Mouse (Mus musculus) adrenal gland, adult 8-10 months (tissue): Measurements from ENCODE around the gene Prss12. TPM values are rescaled to one million over a fixed set of nuclear protein-coding genes. Genes with fewer than 3 reads are reported as not detected.

ENCODE experiments used
- DNase-seq: peaks from one replicate; pipeline ENCODE4 v3.0.0; 2022
- total RNA-seq, 4 experiments: library from RNA; stranded (reverse); gene quantifications; 2 replicates each; pipeline ENCODE4 v1.2.4; 2022

Prss12 gene
- 1 to 10 TPM; 1.8 to 2.5 (median 2.0) TPM for total RNA-seq

DNA sequence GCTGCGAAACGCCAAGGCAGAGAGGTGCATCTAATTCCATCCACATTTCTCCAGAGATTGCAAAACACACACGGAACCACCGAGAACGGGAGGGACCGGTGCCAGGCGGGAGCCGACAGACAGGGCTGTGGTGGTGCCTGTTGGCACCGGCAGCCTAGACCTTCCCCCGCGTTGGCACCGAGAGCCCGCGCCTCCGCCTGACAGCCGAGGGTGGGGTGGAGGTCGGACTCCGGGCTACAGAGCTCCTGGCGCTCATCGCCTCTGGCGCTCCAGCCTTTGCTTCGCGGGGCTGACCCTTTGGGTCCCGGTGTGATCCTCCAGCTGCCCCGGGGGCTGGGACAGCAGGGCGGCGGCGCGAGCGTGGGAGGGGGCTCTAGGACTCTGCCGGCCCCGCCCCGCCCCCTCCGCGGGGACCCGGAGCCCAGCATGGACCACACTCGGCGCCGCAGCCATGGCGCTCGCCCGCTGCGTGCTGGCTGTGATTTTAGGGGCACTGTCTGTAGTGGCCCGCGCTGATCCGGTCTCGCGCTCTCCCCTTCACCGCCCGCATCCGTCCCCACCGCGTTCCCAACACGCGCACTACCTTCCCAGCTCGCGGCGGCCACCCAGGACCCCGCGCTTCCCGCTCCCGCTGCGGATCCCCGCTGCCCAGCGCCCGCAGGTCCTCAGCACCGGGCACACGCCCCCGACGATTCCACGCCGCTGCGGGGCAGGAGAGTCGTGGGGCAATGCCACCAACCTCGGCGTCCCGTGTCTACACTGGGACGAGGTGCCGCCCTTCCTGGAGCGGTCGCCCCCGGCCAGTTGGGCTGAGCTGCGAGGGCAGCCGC lies at the start of gene Prss12:
Gene Prss12, plus strand, starts transcription at position 206 of the 830 bp plus-strand sequence.
- peak; percentile 12 for DNase-seq

DNA sequence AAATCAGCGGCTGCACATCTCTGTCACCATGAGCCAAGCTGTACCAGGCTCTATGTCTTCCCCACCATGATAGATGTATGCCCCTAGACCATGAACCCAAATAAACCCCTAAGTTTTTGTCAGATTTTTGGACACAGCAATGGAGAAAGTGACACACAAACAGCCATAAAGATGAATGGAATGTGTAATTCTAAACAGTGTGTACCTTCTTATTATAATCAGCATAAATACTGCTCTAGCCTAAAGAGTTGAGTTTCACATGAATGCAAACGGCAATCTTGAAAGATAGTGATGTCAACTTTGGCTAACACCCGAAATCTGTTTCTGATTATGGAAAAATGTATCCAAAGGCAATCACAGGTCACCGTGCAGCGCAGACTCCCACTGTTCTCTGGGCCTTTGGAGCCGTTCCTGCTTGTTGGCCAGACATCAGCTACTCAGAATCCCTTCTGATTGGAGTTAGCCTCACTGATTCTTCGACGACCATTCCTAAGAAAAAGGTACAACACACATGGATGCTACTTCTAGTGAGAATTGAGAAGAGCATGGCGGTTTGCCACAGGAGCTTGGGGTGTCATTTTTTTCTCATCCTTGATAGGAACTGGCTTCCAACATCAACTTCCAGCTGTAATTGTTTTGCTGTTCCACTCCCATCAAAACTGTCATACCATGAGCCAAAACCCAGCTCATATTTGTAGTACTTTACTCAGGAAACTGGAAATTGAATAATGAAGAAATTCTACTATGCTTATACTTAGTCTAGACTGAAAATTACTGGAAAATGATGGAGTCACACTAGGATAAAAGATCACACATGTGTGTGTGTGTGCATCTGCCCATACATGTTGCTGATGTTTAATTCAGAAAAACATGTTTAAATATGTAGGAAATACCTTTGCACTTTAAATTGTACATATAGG lies 48.9 kb upstream of the Prss12 start:
- DNase-seq = no peak

DNA sequence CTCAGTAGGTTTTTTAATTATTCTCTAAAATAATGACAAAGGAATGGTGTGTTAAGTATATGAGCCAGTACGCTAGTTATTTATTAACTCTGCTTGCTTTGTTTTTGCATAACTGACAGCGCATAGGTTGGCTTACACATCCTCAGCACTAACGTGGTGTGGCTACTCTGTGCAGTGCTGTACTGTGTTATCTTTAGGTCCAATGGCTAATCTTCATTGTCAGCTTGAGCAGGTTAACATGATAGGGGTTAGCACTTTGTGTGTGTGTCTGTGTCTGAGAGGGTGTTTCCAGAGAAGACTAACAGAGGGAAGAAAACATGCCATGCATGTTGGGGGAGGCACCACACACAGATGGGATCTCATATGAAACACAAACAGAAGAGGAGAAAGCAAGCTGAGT lies 41.8 kb upstream of the Prss12 start:
- DNase-seq = no peak

DNA sequence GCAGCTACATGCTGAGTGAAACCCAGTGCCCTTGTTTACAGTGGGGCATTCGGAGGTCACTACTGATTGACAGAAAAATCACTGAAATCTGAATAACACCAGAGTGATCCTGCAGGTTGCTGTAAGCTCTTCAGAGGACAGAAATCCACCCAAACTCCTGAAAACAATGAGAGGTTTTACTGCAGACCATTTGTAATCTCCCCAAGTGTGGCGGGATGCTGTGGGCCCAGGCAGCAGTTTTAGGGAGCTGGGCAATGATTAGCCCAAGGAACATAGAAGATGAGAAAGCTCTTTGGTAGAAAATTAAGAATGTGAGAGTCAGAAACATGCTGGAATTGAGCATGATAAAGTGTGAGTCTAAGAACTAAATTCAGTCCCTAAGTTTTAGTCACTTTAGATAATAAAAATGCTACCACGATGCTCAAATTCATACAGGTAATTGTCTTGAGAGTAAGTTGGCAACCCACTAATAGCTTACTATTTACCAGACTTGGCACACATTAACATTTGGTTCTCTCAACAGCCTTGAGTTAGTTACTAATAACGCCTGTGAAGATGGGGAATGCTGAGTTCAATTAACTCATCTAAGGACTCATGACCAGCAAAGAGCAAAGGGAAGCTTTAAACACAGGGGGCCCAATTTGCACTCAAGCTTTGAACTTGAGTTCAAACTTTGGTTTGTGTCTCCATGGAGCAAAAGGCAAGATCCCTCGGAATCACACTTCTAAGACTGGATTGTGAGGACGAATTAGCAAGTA lies 34.7 kb upstream of the Prss12 start:
- no peak for DNase-seq

DNA sequence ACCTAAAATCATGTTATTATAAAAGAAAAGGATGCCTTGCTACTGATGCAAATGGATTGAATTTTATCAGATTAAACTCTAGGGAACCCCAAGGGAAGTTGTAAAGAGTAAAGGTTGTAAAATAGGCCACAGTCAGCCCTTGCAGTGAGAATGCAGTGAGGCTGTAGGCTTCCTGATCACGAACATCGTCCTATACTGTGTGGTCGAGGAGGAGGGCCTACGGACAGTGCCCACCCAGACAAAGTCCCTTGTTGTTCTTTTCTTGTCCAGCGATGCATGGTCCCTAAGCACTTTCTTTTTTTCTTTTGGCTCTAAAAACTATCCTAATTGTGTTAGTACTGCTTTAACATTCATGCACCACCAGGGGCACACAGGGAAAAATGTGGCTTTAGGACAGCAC lies 33.5 kb upstream of the Prss12 start:
- DNase-seq = no peak

DNA sequence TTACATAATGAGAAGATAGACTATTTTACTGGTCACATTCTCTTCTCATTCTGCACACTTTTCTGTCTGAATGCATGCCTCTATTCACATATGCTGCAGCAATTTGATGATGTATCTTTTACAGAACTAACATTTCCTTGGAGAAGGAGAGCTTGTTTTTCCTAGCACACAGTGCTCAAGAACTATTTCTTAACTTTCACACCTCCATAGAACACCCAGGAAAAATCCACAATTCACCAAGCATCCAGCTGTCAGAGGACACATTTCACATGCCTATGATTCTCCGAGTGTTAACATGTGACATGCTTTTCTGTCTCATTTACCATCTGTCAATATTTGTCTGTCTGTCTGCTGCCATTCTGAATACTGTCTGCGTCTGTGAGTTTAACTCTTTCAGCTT lies 21.1 kb upstream of the Prss12 start:
- DNase-seq = no peak

DNA sequence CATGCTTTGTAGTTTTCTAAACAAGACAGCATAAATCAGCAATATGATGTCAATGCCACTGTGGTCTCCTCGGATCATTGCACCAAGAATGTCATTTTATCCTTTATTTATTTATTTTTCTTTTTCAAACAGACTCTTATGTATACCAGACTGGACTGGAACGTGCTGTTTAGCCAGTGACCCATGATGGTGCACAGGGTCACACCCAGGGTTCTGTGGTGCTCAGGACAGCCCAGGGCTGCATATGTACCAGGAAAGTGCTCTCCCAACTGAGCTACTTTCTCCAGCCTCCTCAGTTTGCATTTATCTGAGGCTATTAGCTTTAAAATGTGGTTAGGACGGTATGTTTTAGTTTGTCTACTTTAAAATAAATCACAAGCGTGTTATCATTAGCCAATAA lies 18.7 kb upstream of the Prss12 start:
- DNase-seq = no peak

DNA sequence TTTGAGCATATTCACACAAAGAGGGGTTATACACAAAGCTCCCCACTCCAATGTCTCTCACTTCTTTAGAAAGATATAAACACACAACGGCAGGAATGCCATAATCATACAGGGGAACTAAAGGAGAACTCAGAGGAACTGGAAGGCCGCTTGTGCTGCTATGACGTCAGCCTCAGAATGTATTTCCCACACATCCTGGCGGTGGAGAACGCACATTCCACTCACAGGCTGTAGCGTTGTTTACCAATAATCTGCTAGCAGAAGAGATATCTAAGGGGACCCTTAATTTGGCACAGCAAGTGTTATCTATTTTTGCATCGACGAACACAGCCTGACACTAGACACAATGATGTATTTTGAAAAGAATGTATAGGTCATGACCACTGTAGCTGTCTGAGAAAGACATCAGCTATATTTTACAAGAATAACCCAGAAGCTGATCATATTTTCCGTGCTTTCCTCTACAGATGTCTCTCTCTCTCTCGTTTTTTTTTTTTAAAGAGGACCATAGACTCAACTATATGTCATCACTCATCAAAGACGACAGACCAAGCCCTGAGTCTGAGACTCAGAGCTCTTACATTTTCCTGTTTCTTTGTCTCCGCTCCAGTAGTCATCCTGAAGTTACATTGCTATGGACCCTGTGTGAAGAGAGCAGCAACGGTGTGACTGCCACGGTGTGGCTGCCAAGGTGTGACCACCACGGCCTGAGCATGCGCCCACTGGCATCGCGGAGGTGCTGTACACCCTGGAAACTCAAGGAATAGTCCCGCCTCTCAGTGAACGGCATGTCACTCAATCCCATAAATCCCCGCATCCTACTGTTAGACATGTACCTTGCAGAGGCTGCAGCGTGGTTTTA lies 16.9 kb upstream of the Prss12 start:
- DNase-seq = no peak

DNA sequence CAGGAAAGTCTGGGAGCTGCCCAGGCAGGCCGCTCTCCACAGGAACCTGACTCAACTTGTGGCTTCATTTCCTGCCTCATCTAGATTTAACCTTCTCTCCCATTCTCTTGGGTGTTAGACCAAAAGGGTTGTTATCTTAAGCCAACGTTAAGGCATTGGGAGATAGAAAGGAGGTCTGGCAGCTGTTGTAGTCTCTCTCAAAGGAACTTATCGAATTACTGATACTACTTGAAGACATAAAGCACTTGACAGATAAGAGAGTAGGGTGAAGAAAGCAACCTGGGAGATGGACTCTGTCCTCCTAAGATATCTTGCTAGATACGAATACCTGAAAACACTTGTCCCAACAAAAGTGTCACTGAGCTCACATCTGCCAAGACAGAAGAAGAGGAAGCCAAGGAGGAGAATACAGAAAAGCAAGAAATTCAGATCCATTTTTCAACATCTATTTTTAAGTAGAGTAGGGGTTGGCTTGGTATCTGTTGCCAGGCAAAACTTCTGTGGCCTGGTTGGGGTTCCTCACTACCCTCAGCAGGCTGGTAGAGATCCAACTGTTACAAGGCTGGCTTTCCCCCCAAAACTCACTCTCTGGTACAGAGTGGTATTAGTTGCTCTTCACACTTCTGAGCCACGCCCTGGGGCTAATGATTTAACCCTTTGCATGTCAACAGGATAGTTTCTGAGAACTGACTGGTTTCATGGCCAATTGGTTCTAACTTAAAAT lies 14.6 kb upstream of the Prss12 start:
- DNase-seq = no peak

DNA sequence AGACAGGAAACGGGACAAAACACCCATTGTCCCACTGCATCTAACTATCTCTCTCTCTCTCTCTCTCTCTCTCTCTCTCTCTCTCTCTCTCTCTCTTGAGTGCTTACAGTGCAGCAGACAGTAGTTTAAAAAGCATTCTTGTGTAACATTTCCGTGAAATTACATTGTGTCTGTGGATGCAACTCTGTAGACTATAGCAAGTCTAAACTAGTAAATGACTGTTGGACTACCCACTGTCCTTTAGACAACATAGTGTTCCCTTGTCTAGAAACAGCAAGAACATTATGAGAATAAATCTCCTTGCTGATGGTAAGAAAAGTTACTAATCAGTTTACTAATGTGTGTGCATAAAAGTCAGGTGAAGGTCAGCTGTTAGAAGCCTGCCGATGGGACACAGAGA lies 13.4 kb upstream of the Prss12 start:
- no peak for DNase-seq

DNA sequence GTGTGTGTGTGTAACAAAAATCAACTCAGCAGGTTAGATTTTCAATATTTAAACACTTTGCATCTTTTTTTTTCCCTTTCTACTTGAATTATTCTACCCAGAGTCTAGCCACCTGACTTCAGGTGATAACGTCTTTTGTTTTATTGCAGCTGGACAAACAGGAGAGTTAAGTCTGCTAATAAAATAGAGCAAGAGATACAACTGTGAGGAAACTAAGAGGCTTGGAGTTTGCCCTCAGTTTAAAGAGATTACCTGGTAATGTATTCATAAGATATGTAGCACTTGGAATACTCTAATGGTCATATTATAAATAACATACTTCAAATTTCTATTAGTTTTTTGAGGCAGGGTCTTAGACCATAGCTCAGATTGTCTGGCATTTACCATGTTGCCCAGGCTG lies 9.1 kb upstream of the Prss12 start:
- no peak for DNase-seq

DNA sequence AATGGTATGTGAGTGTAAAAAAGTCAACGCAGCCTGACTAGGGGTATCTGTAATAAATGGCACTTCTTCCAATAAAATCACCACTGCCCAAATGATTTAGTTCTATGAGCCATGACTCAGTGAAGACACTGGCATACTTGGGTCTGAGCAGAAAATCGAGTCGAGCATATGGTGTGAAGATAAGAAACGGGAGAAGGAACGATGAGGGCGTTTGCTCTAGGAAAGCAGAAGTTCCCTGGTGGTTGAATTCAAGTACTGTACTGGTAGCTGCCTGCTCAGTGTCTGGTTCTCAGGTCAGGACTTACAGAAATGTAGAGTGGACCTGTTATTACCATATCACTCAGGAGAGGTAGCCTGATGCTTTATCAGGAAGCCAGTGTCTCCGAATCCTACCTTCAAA lies 6.2 kb upstream of the Prss12 start:
- DNase-seq = no peak

DNA sequence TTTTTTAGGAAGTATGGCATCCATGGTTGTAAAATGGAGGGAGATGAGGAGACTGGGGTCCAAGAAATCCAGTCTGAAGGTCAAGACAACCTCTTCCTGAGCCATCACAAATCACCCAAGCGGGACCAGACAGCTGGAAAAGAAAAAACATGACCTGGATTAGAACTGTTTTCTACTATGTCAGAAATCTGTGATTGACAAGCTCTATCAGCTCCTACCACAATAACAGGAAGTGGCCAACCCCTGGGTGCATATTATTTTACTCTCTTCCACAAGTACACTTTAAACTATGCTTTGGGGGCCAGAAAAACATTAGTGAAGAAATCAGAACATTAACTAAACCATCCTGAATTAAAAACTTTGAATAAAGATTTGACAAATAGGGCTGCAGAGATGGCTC lies 2.2 kb upstream of the Prss12 start:
- DNase-seq = no peak

DNA sequence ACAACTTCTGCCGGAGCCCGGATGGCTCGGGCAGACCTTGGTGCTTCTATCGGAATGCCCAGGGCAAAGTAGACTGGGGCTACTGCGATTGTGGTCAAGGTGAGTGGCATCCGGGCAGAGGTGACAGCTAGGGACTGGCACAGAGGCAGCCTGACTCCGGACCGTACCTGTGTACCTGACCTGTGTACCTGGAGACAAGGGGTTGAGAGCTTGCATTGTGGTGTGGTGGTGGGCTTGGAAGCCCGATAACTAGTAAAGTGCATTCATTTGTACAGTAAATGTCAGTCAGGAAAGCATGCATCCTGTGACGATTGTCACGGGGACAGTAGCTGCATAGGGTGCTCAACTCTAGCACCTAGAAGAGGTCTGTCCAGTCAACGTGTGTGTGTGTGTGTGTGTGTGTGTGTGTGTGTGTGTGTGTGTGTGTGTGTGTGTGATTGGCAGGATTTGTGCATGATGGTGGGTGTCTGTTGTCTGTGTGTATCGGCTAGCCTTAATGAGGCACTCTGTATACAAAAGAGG lies 886 bp downstream of the Prss12 start:
- no peak for DNase-seq

DNA sequence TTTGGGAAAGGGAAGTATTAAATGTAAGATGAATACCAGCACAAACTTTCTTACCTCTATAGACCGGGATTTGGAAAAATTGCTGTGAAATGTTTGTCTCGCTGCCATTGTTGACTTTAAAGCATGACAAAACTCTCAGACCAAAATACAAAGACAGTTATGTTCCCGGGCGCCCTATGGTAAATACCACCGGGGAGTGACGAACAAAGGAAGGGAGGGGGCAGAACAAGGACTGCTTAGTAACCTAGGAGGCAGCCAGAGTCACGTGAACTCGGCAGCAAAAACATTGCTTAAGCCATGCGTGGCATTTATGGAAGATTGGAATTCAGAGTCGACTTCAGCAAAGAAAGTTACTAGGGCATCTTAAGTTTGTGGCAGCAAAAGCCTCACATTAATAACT lies 1.4 kb downstream of the Prss12 start:
- DNase-seq = no peak

DNA sequence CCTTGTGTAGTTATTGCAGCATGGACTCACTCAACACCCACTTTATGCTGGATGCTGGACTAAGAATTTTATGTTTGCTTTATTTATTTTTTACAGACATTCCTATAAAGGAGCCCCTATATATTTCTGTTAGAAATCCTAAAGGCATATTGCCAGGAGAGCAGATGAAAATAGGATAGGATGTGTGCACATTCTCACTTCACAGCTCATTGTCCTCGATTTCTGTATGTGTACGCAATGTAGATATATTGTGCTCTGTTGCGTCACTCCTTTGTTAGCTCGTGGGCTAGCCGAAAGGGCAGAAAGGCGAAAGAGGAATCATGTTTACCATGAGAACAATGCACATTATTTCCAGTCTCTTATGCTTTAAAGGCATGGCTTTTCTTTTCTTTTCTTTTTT lies 3.4 kb downstream of the Prss12 start:
- no peak for DNase-seq

DNA sequence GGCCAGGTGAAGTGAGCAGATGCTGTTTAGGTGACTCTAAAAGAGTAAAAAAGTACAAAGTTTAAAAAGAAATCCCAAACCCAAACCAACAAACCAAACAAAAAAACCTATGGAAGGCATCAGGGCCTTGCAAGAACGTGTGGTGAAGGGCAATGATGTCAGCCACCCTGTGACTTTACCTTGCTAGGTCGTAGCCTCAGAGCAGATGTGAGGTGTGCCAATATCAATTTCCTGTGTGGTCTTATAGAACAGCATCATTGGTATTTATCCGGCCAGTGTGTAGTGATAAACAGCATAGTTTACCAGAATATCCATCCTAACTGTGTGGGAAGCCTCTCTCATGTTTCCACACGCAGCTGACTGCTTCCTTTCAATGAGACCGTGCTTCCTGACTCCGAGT lies 6.2 kb downstream of the Prss12 start:
- no peak for DNase-seq

DNA sequence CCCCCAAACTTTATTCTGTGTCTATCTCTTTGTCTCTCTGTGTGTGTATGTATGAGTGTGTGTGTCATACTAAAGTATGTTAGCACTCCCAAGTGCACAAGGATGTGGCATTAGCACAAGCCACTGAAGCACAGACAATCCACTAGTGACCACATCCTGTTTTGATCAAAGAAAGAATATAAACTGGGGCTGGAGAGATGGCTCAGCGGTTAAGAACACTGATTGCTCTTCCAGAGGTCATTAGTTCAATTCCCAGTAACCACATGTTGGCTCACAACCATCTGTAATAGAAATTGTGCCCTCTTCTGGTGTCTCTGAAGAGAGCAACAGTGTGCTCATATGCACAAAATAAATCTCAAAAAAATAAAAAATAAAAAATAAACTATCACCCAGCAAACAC lies 12.8 kb downstream of the Prss12 start:
- no peak for DNase-seq

DNA sequence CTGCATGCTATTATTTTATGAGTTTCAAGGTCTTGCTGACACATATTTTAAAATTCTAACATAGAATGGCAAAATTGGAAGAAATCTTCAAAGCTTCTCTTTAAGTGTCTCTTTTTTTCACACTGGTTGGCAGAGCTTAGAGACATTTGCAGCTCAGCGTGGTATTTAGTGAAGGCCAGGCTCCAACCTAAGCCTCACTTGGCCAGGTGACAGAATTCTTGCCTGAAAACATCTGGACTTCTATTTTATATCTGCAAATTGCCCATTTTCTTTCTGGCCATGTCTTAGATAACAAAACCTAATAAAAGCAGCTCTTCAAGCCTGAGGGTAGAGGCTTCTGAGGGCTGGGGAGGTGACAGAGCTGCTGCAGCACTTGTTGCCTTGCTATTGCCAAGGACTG lies 13.7 kb downstream of the Prss12 start:
- no peak for DNase-seq

DNA sequence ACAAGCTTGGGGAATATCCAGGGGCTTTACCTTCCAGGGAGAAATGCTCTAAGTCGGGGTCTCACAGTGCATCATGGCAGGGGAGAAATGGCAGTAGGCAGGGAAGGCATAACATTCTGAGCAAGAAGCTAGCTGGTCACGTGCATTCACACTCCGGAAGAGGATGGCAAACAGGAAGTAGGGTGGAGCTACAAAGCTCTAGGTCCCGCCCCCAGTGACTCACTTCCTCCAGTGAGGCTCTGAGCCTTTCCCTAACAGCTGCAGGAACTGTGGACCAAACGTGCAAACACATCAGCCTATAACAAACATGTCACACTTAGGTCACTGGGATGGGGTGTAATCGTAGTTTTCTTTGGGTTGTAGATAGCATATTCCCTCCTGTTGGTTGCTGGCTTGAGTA lies 15.6 kb downstream of the Prss12 start:
- no peak for DNase-seq

DNA sequence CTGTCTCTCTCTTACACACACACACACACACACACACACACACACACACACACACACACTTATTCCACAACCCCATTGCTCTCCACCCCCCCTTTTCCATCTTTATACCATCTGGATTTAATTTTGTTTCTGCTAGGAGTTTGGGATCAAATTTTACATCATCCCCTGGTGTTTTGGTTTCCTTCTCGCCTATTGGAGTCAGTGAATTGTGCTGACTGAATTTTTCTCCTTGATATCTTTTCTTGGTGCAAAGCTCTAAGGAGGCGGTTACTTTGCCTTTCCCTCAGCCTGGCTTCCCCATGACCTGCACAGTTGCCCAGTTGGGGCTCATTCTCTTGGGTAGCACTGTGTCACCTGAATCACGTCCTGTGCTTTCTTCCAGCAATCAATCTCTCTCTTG lies 30.1 kb downstream of the Prss12 start:
- DNase-seq = no peak
